Mouse (Mus musculus) layer of hippocampus, postnatal 25 days (tissue): ENCODE measurements around the gene Akr1b10. TPM values are rescaled to one million over a fixed set of nuclear protein-coding genes. Genes with fewer than 3 reads are reported as not detected.
"Not testable (repeated sequence)": the region's sequence is repeated elsewhere in the genome, so short reads cannot be mapped to it uniquely, and the experiment has no call there.

Experiments used
- DNase-seq, 2 experiments: peaks; one replicate each; pipeline ENCODE4 v3.0.0; 2022; ENCODE audit warnings: mixed read lengths in 2 of 2, low spot score in 1 of 2; ENCODE audit errors: extremely low spot score in 1 of 2
- total RNA-seq, 2 experiments: library from RNA; stranded (reverse); gene quantifications; 2 replicates each; pipeline ENCODE4 v1.2.3; 2021

Akr1b10 gene
- total RNA-seq, 2 experiments from 2014 or later = 21.6 to 26.5 TPM

DNA sequence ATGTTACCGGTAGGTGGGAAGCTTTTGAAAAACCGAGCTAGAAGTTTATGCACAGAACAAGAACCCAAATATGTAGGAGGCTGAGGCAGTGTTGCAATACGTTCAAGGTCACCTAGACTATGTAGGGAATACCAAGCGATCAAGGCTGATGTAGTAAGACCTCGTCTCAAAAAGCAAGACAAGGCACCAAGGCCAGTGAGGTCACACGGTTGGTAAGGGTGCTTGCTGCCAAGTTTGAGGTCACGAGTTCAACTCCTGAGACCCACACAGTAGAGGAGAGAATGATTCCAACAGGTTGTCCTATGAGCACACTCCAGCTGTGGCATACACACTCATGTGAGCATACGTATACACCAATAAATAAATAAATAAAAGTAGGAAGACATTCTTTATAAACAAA lies 13.9 kb upstream of the Akr1b10 start:
- DNase-seq = no peak

DNA sequence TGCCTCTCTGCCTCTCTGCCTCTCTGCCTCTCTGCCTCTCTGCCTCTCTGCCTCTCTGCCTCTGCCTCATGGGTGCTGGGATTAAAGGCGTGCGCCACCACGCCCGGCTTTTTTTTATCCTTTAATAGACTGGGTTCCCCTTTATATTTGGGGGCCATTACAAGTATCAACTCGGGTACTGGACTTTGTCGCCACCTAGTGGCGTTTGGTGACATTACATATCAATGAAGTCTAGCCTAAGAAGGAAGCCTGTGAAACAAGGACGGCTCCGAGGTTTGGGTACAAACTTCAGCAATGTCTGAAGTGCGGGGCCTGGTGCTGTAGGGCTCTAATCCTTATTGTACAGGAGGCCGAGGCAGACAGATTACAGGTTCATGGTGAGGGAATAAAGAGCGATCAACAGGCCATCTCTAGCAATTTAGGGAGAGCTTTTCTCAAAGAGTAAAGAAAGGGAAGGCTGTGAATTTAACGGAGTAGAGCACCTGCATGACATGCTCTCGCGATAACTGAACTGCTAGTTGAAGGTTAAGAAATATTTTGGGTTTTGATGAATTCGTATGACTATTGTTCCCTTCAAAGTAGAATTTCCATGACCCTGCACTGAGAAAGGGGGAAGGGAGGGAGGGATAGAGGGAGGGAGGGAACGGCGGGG lies 12.2 kb upstream of the Akr1b10 start:
- peak; percentile 70 to 87 for DNase-seq

DNA sequence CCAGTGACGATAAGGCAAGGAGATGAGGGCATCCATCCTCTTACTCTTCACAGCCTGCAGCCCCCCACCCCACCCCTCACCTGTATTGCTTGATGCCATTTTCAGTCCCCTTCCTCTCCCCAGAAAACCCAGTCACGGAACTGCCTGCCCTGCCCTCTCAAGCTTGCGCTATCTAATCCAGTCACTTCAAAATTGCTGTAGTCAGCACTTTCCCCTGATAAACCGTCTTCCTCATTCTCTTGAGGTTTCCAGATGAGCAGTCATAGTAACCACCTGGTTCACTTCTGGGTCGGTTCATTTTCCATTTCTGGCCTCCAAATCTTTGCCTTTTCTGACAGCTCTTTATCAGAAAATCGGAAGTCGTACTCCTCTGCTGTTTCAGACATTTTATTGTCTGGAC lies 10.2 kb upstream of the Akr1b10 start:
- DNase-seq = no peak

- not testable (repeated sequence) for DNase-seq
These were observed 8.1 kb upstream of the Akr1b10 start for GRCm38 (mm10) chr6:34375888-34376287.

- DNase-seq = no peak
These were observed 617 bp upstream of the Akr1b10 start for GRCm38 (mm10) chr6:34383401-34383800.

- peak in 1 of 2 experiments; percentile 17 for DNase-seq
These were observed 818 bp downstream of the Akr1b10 start for GRCm38 (mm10) chr6:34384701-34385370.

GRCm38 (mm10) chr6:34388420-34389156 lies 4.6 kb downstream of the Akr1b10 start:
- DNase-seq = no peak

- no peak for DNase-seq
These were observed 11.9 kb downstream of the Akr1b10 start for GRCm38 (mm10) chr6:34395897-34396296.

- DNase-seq = no peak
These were observed 14.4 kb downstream of the Akr1b10 start for GRCm38 (mm10) chr6:34398431-34398830.

DNA sequence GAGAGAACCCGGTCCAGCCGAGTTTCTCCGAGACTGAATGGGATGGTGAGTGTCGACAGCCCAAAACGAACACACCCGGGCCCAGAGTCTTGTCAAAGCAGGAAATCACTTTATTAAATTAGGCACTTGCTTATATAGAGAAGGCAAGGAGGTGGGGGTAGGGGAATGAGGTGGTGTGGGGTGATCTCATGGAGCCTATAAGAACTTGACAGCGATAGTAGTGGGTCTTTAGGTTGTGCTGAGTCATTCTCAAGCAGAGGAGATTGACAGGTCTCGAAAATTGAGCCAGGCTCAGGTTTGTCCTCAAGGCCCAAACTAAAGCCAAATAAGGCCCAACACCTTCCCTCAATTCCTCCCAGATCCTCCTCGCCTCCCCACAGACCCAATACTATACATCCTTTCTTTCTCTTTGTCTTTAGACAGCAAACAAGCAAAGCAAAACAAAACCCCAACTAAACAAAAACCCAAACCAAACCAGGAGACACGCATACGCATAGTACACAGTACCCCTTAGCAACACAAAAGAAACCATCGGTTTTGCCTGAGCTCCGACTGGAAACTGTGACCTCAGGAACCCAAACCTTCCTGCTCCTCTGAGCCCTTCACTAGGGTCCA lies 15.7 kb downstream of the Akr1b10 start:
- no peak for DNase-seq

DNA sequence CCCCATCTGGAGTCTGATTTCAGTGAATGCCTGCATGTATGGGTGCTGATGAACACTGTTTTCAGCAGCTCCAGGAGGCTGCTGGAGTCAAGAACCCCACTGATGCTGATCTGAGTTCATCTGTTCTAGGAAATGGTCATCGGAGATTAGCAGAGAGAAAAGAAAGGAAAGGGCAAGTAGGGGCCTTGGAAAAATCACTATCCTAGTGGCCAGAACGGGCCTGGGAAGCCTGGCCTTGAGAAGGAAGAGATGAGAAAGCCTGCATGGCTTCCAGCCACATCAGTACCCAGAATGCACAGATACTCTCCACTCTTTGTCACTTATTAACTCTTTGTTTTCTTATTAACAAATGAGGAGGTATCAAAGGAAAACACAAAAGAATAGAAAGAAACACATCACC lies 16.7 kb downstream of the Akr1b10 start:
- no peak for DNase-seq

DNA sequence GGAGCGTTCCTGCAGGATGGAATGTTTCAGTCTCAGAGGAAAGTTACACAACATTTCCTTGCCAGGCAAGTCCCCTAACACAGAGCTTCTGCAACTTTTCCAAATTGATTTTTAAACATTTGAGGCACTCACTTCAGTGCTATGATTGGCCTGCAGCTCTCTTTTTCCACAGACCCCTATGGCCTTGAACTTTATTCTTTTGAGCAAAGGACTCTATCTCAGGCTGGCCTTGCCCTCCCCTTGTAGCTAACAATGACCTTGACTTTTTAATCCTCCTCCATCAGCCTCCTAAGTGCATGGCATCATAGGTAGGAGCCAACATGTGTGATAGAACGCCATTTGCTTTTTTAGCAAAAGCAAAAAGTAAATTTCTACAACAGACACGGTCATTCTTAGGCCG lies 22.7 kb downstream of the Akr1b10 start:
- no peak for DNase-seq

- DNase-seq = no peak
These were observed 23.4 kb downstream of the Akr1b10 start for GRCm38 (mm10) chr6:34407403-34407802.

- DNase-seq = no peak
These were observed 28.0 kb downstream of the Akr1b10 start, which contains the start of gene Akr1b7 for GRCm38 (mm10) chr6:34412023-34412422. Gene Akr1b7, plus strand, starts transcription at chr6:34412334.

GRCm38 (mm10) chr6:34412688-34413087 lies 28.7 kb downstream of the Akr1b10 start:
- no peak for DNase-seq

DNA sequence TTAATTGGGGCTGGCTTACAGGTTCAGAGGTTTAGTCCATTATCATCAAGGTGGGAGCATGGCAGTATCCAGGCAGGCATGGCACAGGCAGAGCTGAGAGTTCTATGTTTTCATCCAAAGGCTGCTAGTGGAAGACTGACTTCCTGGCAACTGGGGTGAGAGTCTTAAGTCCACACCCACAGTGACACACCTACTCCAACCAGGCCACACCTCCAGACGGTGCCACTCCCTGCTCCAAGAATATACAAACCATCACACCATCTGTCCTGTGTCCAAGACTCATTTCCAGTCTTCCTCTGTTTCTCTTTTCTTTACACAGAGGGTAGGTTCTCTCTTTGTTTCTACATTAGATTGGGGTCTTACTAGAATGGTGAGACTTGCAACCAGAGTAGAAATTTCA lies 29.4 kb downstream of the Akr1b10 start:
- DNase-seq = not testable (repeated sequence)

- DNase-seq = no peak
These were observed 32.5 kb downstream of the Akr1b10 start for GRCm38 (mm10) chr6:34416521-34416920.

DNA sequence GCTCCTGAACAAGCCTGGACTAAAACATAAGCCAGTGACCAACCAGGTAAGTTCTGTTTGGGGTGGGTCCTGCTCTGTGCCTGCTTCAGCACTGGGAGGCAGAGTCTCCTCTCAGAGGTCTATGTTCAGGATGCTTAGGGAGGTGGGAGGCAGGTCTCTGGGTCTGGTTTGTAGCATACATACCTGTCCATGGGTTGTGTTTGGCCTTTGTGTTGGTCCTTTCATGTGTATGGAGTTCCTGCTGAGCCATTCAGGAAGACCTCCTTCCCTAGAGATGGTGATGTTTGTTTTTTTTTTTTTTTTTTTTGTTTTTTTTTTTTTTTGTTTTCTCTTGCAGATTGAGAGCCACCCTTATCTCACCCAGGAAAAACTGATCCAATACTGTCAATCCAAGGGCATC lies 35.1 kb downstream of the Akr1b10 start:
- no peak for DNase-seq

DNA sequence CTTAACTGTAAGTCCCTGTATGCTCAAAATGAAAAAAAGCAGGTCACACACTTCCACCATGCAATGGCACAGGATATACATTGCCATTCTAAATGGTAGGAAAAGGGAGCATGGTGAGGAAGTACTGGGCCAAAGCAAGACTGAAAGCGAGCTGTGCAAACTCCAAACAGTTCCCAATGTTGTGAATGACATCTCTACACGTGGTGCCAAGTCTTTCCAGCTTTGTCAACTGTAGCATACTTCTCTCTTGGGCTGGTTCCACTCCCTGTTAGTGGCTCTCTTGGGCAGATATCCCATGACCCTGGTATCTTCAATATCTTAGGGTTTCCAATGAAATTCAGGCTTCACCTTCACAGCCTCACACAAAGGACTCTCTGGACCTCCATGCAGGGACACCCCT lies 55.0 kb downstream of the Akr1b10 start:
- no peak for DNase-seq

DNA sequence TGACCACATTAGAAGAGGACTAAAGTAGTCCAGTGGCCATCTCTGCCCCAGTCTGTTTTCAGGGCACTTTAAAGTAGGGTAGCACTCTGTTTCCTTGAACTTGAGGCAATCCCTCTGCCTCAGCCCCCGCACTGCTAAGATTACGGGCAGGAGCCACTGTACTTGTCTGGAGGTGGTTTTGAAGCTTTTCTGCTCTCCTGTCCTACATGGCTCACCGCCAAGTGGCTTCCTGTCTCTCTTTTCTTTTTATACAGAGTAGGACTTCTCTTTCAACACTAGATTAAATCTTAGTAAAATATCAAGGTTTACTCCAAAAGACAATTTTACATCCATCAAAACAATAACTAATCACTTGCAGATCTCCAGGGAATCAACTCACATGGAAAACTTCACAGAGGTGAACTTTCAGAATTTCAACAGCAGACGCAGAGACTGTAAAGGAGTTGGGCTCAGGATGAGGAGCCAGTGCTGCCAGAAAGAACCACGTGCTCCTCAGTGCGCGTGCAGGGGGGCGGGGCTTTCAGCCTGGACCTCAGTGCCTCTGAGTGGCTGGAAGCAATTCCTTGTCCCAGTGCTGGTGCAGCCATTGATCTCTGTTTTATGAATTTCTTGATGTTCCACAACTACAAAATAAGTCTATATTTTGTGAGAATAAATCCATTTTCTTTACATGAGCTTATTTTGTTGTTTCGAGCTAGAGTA lies 57.7 kb downstream of the Akr1b10 start:
- no peak for DNase-seq
